Mouse (Mus musculus) c-Kit-positive CD71-negative TER-119-negative erythroid progenitor cells, embryonic 14.5 days (primary cell): ENCODE measurements at regions not wholly inside any gene's neighbourhood (a gene's known extent, or its start where the extent isn't known, plus 50 kb on each side); places are given as distances from the start of the nearest gene placed in this dataset.
A peak's percentile ranks its signal among the peaks of the same experiment; 100 is the strongest.

Source experiments
- DNase-seq: peaks from one replicate; pipeline ENCODE4 v3.0.0-alpha.2; 2013; ENCODE audit warnings: low read depth

- DNase-seq: no peak
These were observed 604.7 kb downstream of the Rps29 start for GRCm38 (mm10) chr12:68554292-68554691.

- no peak for DNase-seq
These were observed 617.2 kb downstream of the Rps29 start for GRCm38 (mm10) chr12:68541811-68542210.

- DNase-seq: peak; percentile 7
These were observed 658.2 kb downstream of the Rps29 start for GRCm38 (mm10) chr12:68500794-68501193.

GRCm38 (mm10) chr12:68463032-68463431 is 696.0 kb downstream of the Rps29 start:
- DNase-seq: no peak

- DNase-seq: no peak
These were observed 700.8 kb downstream of the Rps29 start for GRCm38 (mm10) chr12:68458196-68458595.

- no peak for DNase-seq
These were observed 732.4 kb downstream of the Rps29 start for GRCm38 (mm10) chr12:68426601-68427000.

GRCm38 (mm10) chr12:68425006-68425405 is 734.0 kb downstream of the Rps29 start:
- no peak for DNase-seq
